Mouse (Mus musculus) forebrain, postnatal 0 days (tissue): ENCODE data around the gene Lrch1. TPM values are rescaled to one million over a fixed set of nuclear protein-coding genes. Genes with fewer than 3 reads are reported as not detected.

Source experiments
- ATAC-seq: fragments of 200-750 bp; cut with Nextera tagmentation; 2 replicates; pipeline ENCODE4 v1.8.0; 2017; ENCODE audit warnings: mild to moderate bottlenecking, moderate library complexity
- DNase-seq: peaks from one replicate; pipeline ENCODE4 v3.0.0-alpha.2; 2015
- H3K27ac ChIP-seq: fragments of 300-500 bp; sonication (generic); 2 replicates; pipeline ENCODE4 v1.5.1; 2014; ENCODE audit warnings: low read depth, mild to moderate bottlenecking, antibody characterized with exemption, low read length, moderate library complexity, mixed read lengths
- H3K27me3 ChIP-seq: fragments of 300-500 bp; sonication (generic); 2 replicates; pipeline ENCODE4 v1.6.1; 2014; ENCODE audit warnings: mild to moderate bottlenecking, low read length, mixed read lengths; ENCODE audit not compliant: insufficient read depth
- H3K36me3 ChIP-seq: fragments of 300-500 bp; sonication (generic); 2 replicates; pipeline ENCODE4 v1.6.1; 2014; ENCODE audit warnings: mild to moderate bottlenecking, moderate library complexity; ENCODE audit not compliant: insufficient read depth
- H3K4me1 ChIP-seq: fragments of 300-500 bp; sonication (generic); 2 replicates; pipeline ENCODE4 v1.6.1; 2014; ENCODE audit warnings: antibody characterized with exemption; ENCODE audit not compliant: insufficient read depth
- H3K4me2 ChIP-seq: fragments of 300-500 bp; sonication (generic); 2 replicates; pipeline ENCODE4 v1.6.1; 2014; ENCODE audit warnings: low read depth, mild to moderate bottlenecking, moderate library complexity
- H3K4me3 ChIP-seq: fragments of 300-500 bp; sonication (generic); 2 replicates; pipeline ENCODE4 v1.5.1; 2014; ENCODE audit warnings: low read depth, low read length, mixed read lengths
- H3K9ac ChIP-seq: fragments of 300-500 bp; sonication (generic); 2 replicates; pipeline ENCODE4 v1.6.1; 2014; ENCODE audit warnings: mild to moderate bottlenecking
- H3K9me3 ChIP-seq: fragments of 300-500 bp; sonication (generic); 2 replicates; pipeline ENCODE4 v1.6.1; 2016; ENCODE audit warnings: low read length
- CTCF ChIP-seq: sonication (generic); IDR thresholded peaks from 2 replicates; pipeline ENCODE4 v1.5.1; 2016; ENCODE audit warnings: antibody characterized with exemption, control low read depth, low read depth
- WGBS: fragments of 180-500 bp; shearing (Covaris S2); extraction: QIAGEN DNeasy Blood & Tissue Kit; methylation state at CpG from one replicate; pipeline ENCODE4 v1.1.7; 2014; 5-methylcytosine and 5-hydroxymethylcytosine counted together
- polyA plus RNA-seq: library from polyadenylated mRNA; unstranded; fragments of >200 nt; fragmentation: Nextera tagmentation; extraction: Ambion mirVana; gene quantifications from 2 replicates; pipeline ENCODE4 v1.2.1, GENCODE M21; 2015
- total RNA-seq: library from RNA; depleted of rRNA; stranded (reverse); fragments of >200 nt; gene quantifications from 2 replicates; pipeline ENCODE4 v1.2.3, GENCODE M21; 2014

Lrch1 gene
- total and polyA plus RNA-seq, 2 experiments from 2014 or later = 12.7 to 20.8 TPM

DNA sequence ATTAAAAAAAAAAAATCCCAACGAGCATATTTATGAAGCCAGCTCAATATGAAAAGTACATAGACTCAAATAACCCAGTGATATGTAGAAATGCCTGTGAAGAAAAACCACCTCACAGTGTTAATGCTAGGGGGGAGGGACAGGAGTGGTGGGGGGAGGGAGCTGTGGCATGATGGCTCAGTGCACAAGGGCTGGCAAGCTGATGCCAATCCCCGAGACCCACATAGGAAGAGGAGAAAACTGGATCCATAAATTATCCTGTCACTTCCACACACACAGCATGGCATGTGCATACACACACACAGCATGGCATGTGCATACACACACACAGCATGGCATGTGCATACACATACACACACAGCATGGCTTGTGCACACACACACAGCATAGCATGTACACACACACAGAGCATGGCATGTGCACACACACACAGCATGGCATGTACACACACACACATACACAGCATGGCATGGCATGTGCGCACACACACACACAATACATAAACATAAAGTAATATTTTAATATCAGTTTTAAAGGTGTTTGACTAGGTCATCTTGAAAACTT is 54.5 kb downstream of the Lrch1 start:
- no peak for TF ChIP-seq CTCF
- Histone ChIP-seq H3K9ac (no peak overlapping the region), H3K4me1 (no peaks in the 10 kb centered on the region), H3K27ac (no peak overlapping the region), H3K4me3 (no peak overlapping the region), H3K9me3 (no peaks in the 10 kb centered on the region), H3K27me3 (no peaks in the 10 kb centered on the region), H3K4me2 (no peak overlapping the region), H3K36me3 (no peaks in the 10 kb centered on the region)
- DNase-seq (no peak), ATAC-seq (peak; percentile 30)
- WGBS = 76% methylated on average over 3 of the region's 3 CpGs

DNA sequence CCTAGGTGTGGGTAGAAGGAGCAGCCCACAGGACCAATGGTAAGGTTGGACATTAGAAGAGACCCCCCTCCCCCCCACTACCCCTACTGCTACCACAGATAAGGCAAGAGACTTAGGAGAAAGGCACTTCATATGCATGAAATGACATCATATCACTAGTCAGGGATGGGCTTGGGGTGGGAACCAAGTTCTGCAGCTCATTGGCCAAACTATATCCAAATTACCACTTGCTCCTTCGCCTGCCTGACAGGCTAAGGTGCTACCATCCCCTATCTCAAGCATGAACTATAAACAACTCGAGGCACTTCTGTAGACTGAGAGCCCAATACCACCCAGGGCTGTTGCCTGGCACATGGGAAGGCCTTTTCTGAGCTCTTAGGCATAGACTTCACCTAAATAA is 58.4 kb downstream of the Lrch1 start:
- ATAC-seq (no peak), DNase-seq (no peak)
- no peak overlapping the region for H3K4me2 ChIP-seq
- peaks cover 12% of the 10 kb centered on the region for H3K4me1 ChIP-seq
- no peak overlapping the region for H3K9ac ChIP-seq
- H3K36me3 ChIP-seq = no peaks in the 10 kb centered on the region
- TF ChIP-seq CTCF = no peak
- WGBS = 85% methylated on average over 2 of the region's 2 CpGs
- no peak overlapping the region for H3K27ac ChIP-seq
- H3K27me3 ChIP-seq = no peaks in the 10 kb centered on the region
- H3K4me3 ChIP-seq = no peak overlapping the region
- H3K9me3 ChIP-seq = no peaks in the 10 kb centered on the region

DNA sequence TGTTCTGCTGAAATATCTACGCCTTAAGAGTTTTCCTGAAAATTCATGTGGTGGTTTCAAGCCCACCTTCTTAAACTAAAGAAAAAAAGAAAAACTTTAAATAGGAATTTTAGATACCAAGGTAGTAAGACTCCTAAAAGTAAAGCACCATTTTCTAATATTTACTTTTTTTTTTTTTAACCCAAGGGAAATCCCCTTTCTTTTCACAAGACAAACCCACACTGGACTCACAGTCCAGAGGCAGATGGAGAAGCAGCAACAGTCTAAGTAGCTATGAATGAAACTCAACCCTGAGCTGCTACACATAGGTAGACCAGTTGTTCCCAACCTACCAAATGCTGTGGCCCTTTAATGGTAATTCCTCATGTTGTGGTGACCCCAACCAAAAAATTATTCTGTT is 59.6 kb downstream of the Lrch1 start:
- 98% methylated on average over 1 of the region's 1 CpGs for WGBS
- no peaks in the 10 kb centered on the region for H3K9me3 ChIP-seq
- H3K9ac ChIP-seq = no peak overlapping the region
- no peak for TF ChIP-seq CTCF
- DNase-seq (no peak), ATAC-seq (no peak)
- H3K4me1 ChIP-seq = peaks cover 12% of the 10 kb centered on the region
- H3K4me2 ChIP-seq = no peak overlapping the region
- H3K36me3 ChIP-seq = no peaks in the 10 kb centered on the region
- no peak overlapping the region for H3K4me3 ChIP-seq
- no peak overlapping the region for H3K27ac ChIP-seq
- no peaks in the 10 kb centered on the region for H3K27me3 ChIP-seq

DNA sequence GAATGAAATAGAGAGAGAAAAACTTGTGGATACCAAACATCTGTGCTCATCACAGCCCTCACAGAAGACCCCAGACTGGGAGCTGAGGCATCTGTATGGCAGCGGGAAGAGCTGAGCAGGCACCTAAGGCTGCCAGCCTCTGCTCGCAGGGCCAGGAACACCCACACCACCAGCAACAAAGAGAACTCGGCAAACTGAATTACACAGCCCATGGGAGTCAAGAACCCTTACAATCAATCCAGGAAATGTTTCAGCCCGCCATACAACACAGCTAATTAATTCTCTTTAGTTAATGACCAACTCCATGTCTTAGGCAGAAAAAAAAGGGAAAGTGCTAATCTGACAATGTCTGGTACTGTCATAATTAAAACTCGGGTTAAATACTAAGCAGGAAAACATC is 61.2 kb downstream of the Lrch1 start:
- no peak for TF ChIP-seq CTCF
- H3K9ac ChIP-seq = no peak overlapping the region
- H3K9me3 ChIP-seq = no peaks in the 10 kb centered on the region
- H3K27me3 ChIP-seq = no peaks in the 10 kb centered on the region
- H3K4me1 ChIP-seq = peaks cover 12% of the 10 kb centered on the region
- no peaks in the 10 kb centered on the region for H3K36me3 ChIP-seq
- H3K27ac ChIP-seq = no peak overlapping the region
- no peak overlapping the region for H3K4me2 ChIP-seq
- H3K4me3 ChIP-seq = no peak overlapping the region
- DNase-seq (no peak), ATAC-seq (peak; percentile 27; the same call in 1 of the 2 replicates)
- WGBS = 16% methylated on average over 5 of the region's 5 CpGs

DNA sequence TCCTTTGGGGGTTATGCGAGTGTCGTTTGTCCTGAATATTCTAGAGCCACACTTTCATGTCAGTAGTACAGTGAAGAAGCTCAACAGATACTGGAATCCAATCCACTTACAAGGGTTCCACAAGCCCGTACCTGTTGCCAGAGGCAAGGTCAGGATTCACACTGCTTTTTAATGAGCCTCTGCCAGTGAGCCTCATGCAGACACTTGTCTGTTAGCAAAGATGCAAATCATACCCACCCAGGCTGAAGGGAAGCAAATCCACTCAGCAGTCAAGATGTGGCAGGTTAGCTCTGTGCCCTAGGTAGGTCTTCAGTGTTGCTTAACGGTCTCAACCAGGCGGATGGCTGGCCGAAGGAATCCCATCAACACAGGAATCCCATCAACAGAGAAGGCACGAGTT is 62.8 kb downstream of the Lrch1 start:
- DNase-seq = no peak
- peaks cover 12% of the 10 kb centered on the region for H3K4me1 ChIP-seq
- H3K4me2 ChIP-seq = no peak overlapping the region
- no peak overlapping the region for H3K9ac ChIP-seq
- no peak overlapping the region; the same call in 1 of the 2 replicates for H3K27ac ChIP-seq
- 62% methylated on average over 7 of the region's 7 CpGs for WGBS
- H3K36me3 ChIP-seq = no peaks in the 10 kb centered on the region
- H3K27me3 ChIP-seq = no peaks in the 10 kb centered on the region
- ATAC-seq = no peak
- no peak overlapping the region for H3K4me3 ChIP-seq
- TF ChIP-seq CTCF = no peak
- no peaks in the 10 kb centered on the region for H3K9me3 ChIP-seq

DNA sequence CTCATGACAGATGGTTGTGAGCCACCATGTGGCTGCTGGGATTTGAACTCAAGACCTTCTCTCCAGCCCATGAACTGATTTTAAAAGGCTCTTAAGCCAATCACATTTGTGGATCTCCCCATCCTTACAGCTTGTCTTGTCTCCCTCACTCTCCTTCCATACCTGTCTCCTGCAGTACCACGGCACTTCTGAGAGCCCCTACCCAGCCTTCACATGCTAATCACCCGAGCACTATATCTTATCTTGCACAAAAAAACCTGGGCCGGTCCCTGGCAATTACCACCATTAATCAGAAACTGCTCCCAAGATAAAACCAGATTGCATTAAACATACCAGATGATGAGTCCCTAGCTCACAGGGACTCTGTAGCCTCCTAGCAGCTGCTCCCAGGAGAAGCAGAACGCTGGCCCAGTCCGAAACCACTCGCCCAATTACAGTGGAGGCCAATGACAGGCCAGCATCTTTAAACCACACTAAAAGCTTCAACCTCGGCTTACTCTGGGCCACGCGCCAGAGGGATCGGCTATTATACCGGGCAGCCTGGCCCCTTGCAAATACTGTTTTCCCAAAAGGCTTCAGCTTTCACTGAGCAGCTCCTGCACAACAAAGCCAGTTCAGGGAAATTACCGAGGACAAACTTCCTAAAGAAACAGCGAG is 63.5 kb downstream of the Lrch1 start:
- TF ChIP-seq CTCF = no peak
- peaks cover 12% of the 10 kb centered on the region for H3K4me1 ChIP-seq
- ATAC-seq (peak; percentile 92), DNase-seq (peak; percentile 74)
- no peak overlapping the region for H3K4me3 ChIP-seq
- 0 out of 2 replicates have a peak overlapping the region, but pooled peaks have one; percentile 5 for H3K27ac ChIP-seq
- no peaks in the 10 kb centered on the region for H3K27me3 ChIP-seq
- no peak overlapping the region for H3K4me2 ChIP-seq
- H3K9me3 ChIP-seq = no peaks in the 10 kb centered on the region
- no peaks in the 10 kb centered on the region for H3K36me3 ChIP-seq
- no peak overlapping the region for H3K9ac ChIP-seq
- 11% methylated on average over 13 of the region's 13 CpGs for WGBS

DNA sequence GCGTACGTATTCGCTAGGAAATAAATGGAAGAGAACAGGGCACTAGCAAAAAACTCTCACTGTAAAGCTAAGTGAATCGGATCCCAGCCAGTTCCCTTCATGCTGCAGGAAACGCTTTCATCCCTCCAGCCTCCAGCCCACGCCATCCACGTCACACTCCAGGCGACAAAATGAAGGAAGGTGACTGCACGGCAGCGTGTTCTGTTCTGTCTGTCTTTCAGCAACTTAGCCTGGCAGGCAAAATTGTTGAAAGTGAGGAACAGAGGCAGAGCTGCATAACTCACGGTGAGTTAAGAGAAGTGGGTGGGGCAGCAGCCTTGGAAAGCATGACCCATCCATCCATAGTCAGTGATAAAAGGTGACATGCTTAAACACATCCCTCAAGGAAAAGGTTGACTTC is 64.5 kb downstream of the Lrch1 start:
- H3K36me3 ChIP-seq = no peaks in the 10 kb centered on the region

More for the DNA sequence above, 64.5 kb downstream of the Lrch1 start:
- WGBS = 80% methylated on average over 11 of the region's 11 CpGs
- no peaks in the 10 kb centered on the region for H3K9me3 ChIP-seq
- peaks cover 12% of the 10 kb centered on the region for H3K4me1 ChIP-seq
- no peak for TF ChIP-seq CTCF
- no peak overlapping the region for H3K27ac ChIP-seq
- ATAC-seq (no peak), DNase-seq (no peak)
- H3K4me2 ChIP-seq = no peak overlapping the region
- H3K4me3 ChIP-seq = no peak overlapping the region
- no peaks in the 10 kb centered on the region for H3K27me3 ChIP-seq
- no peak overlapping the region for H3K9ac ChIP-seq
